Comparison of ENCODE assay signal across 32 mouse cellular contexts in genomic region chr10:39949377-39949954, GRCm38 (mm10). TPM values are rescaled to one million over a fixed set of nuclear protein-coding genes. Genes with fewer than 3 reads are reported as not detected.
"Had no signal": no experiment of that assay in that cellular context is flagged by ENCODE, and none has a peak within 500 bp of the region (broad histone marks: within the 10 kb centered on the region; RNA-seq: fewer than 3 reads in every experiment).

No protein-coding gene starts in this region.

- H3K4me1 ChIP-seq: heart, embryonic 10.5 days; heart, embryonic 12.5 days; hindbrain, embryonic 10.5 days; hindbrain, embryonic 12.5 days; intestine, embryonic 15.5 days; limb, embryonic 13.5 days had no signal

- H3K4me2 ChIP-seq: heart, embryonic 12.5 days; hindbrain, embryonic 12.5 days; hindbrain, embryonic 14.5 days; intestine, embryonic 15.5 days; limb, embryonic 13.5 days had no signal

- H3K27me3 ChIP-seq: heart, embryonic 12.5 days; hindbrain, embryonic 12.5 days; intestine, embryonic 15.5 days; limb, embryonic 13.5 days had no signal

- H3K4me3 ChIP-seq: gastrocnemius, adult 2 months; heart, adult 2 months; heart, embryonic 10.5 days; heart, embryonic 12.5 days; hindbrain, embryonic 10.5 days; hindbrain, embryonic 12.5 days; intestine, embryonic 15.5 days; layer of hippocampus, adult 2 months; left cerebral cortex, adult 2 months; limb, embryonic 13.5 days had no signal

- ATAC-seq: forebrain, embryonic 16.5 days; hindbrain, embryonic 16.5 days; inflammation-experienced regulatory T-cells, adult 6 months; intestine, embryonic 15.5 days; intestine, postnatal 0 days had no signal

- H3K9ac ChIP-seq: heart, embryonic 12.5 days; hindbrain, embryonic 12.5 days; hindbrain, embryonic 14.5 days; intestine, embryonic 15.5 days; limb, embryonic 13.5 days had no signal

- DNase-seq: gastrocnemius, adult 2 months; gastrocnemius, postnatal 10 days; gastrocnemius, postnatal 25 days; heart, adult 2 months; heart, postnatal 10 days; heart, postnatal 4 days; kidney, adult 18-20 months; kidney, adult 8-10 months; kidney, postnatal 10 days; kidney, postnatal 25 days; kidney, postnatal 4 days; left cerebral cortex, postnatal 4 days had no signal

- H3K27ac ChIP-seq: gastrocnemius, adult 2 months; heart, adult 2 months; heart, embryonic 10.5 days; hindbrain, embryonic 10.5 days; hindbrain, embryonic 12.5 days; hindbrain, embryonic 14.5 days; intestine, embryonic 15.5 days; layer of hippocampus, adult 2 months; left cerebral cortex, adult 2 months; limb, embryonic 13.5 days had no signal

- H3K36me3 ChIP-seq: heart, embryonic 10.5 days; heart, embryonic 12.5 days; hindbrain, embryonic 10.5 days; hindbrain, embryonic 12.5 days; intestine, embryonic 15.5 days; limb, embryonic 13.5 days had no signal

- H3K9me3 ChIP-seq: heart, embryonic 10.5 days; heart, embryonic 12.5 days; hindbrain, embryonic 10.5 days; hindbrain, embryonic 12.5 days; intestine, embryonic 15.5 days; limb, embryonic 13.5 days had no signal

RNA-seq across cellular contexts. Expression of gene Mfsd4b3, which starts 10.5 kb away (rescaled TPM):
- total RNA-seq: left cerebral cortex, postnatal 4 days had no signal
- polyA plus RNA-seq: forebrain, embryonic 16.5 days; frontal cortex, adult 2 months; inflammation-experienced regulatory T-cells, adult 6 months had no signal

RNA-seq across cellular contexts. Expression of gene Mfsd4b2, which starts 22.7 kb away (rescaled TPM):
- total RNA-seq: granulocyte monocyte progenitor cell, adult 5-6 weeks; heart, postnatal 25 days; heart, postnatal 4 days had no signal
- polyA plus RNA-seq: forebrain, embryonic 16.5 days; frontal cortex, adult 2 months; heart, adult 2 months; heart, embryonic 10.5 days; heart, embryonic 12.5 days; heart, embryonic 14.5 days; hindbrain, embryonic 10.5 days; hindbrain, embryonic 12.5 days; hindbrain, embryonic 14.5 days; inflammation-experienced regulatory T-cells, adult 6 months; kidney, embryonic 14.5 days; kidney, embryonic 16.5 days; limb, embryonic 11.5 days; limb, embryonic 13.5 days had no signal

RNA-seq across cellular contexts. Expression of gene Mfsd4b5, which starts 37.0 kb away (rescaled TPM):
- polyA plus RNA-seq: forebrain, embryonic 16.5 days; heart, embryonic 14.5 days; hindbrain, embryonic 10.5 days; hindbrain, embryonic 16.5 days had no signal
